Mouse (Mus musculus): ENCODE data around the gene Mkrn2.

DNA sequence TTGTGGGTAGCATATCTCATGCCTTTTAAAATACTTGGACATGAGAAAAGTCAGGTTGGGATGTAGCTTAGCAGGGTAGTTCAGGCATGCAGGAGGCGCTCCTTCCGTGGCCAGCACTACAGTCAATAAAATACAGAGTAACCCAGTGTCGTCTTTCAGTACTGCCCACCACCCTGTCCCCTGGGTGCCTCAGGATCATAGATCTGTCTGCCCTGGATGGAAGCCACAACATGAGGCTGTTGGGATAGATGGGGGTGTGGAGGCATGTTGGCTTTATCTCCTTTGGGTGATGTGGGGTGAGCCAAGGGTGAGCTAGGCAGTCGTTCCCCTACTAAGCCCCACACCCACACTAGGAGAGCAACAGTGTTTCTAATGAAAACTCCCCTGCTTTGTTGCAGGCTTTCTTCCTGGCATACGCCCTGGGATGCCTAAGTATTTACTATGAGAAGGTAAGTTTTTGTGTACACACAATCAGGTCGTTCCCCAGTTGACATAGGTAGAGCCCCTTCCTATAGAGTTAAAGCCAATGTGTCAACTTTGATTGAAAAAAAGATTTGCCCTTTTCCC is 36.1 kb upstream of the Mkrn2 start:
- no peak for TF ChIP-seq CTCF (IDR thresholded peaks at IDR 0.05; ENCODE audit: borderline replicate concordance, extremely low read depth, insufficient read depth, insufficient read length)
- no peak for TF ChIP-seq POLR2A (IDR thresholded peaks at IDR 0.05; ENCODE audit: borderline replicate concordance, extremely low read depth, insufficient read depth, insufficient read length, poor library complexity, severe bottlenecking)

All from brain, embryonic 14.5 days (tissue).